Mouse (Mus musculus): ENCODE measurements around the gene Lpin3. TPM values are rescaled to one million over a fixed set of nuclear protein-coding genes. Genes with fewer than 3 reads are reported as not detected.

Lpin3 gene
- polyA plus RNA-seq, 1 experiment from 2014 or later = 4.5 TPM

DNA sequence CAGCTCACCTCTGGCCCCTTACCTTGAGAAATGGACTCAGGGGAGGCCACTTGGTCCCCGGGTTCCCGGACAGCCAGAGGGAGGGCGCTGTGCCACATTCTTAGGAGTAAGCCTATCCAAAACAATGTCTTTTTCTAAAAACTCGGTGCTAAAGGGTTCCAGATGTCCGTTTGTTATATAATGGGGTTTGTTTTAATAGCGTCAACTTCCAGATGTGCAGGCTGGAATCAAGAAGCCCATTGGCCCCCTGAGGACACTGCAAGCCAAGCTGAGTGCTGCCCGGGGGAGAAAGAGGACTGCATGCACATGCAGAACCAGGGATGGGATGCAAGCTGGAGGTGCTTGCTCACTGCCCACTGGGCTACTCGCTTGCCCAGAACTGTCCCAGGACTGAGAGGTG lies 51.9 kb downstream of the Lpin3 start:
- Histone ChIP-seq H3K4me1 (replicated peaks; ENCODE audit: control insufficient read depth, insufficient read depth, low read length) (peaks cover 5% of the 10 kb centered on the region; the same call in 1 of the 2 replicates), H3K36me3 (ENCODE audit: control insufficient read depth, insufficient read depth, low read length) (no peaks in the 10 kb centered on the region), H3K9ac (ENCODE audit: low read length) (no peak overlapping the region), H3K4me3 (ENCODE audit: low read depth, low read length) (no peak overlapping the region), H3K27ac (ENCODE audit: low read depth) (no peak overlapping the region), H3K9me3 (ENCODE audit: control insufficient read depth, low read length) (0 out of 2 replicates have a peak, but pooled peaks cover 3% of the 10 kb centered on the region), H3K4me2 (ENCODE audit: low read length) (no peak overlapping the region), H3K27me3 (replicated peaks; ENCODE audit: control insufficient read depth, insufficient read depth, low read length) (no peaks in the 10 kb centered on the region)
- WGBS = 47% methylated on average over 8 of the region's 8 CpGs
- DNase-seq (ENCODE audit: low spot score) = no peak
- no peak for ATAC-seq (replicated peaks; ENCODE audit: low FRiP score, low TSS enrichment, low read depth)

DNA sequence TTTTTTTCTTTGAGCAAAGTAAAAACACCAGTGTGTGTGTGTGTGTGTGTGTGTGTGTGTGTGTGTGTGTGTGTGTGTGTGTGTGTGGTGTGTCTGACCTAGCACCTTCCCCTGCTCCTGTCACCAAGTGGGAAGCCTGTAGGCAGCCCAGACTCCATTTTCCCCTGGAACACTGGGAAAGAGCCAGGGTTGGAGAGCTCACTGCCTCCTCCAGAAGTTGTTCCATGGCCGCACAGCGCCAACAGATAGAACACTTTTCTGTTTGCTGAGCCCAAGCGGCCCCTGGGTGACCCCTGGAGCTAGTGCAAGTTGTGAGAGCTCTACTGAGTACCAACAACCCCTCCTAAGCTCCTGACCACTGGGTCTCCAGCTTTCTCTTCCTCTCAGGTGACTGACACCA lies 52.5 kb downstream of the Lpin3 start:
- H3K27ac ChIP-seq (ENCODE audit: low read depth) = no peak overlapping the region
- 67% methylated on average over 3 of the region's 3 CpGs for WGBS

DNA sequence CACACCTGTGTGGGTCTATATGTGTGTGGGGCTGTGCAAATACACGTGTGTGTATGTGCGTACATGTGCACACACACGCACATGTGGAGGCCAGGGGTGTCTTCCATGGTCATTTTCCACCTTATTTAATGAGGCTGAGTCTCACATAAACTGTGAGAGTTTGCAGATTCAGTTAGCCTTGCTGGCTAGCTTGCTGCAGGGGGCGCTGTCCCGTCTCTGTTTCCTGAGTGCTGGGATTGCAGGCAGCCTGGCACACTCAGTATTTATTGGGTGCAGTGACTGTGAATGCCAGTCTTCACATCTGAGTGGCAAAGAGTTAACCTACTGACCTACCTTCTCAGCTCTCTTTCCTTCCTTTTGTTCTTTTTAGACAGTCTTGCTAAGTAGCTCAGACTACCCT lies 53.4 kb downstream of the Lpin3 start:
- Histone ChIP-seq H3K9me3 (ENCODE audit: control insufficient read depth, low read length) (0 out of 2 replicates have a peak, but pooled peaks cover 3% of the 10 kb centered on the region), H3K27ac (ENCODE audit: low read depth) (no peak overlapping the region), H3K4me1 (replicated peaks; ENCODE audit: control insufficient read depth, insufficient read depth, low read length) (peaks cover 5% of the 10 kb centered on the region; the same call in 1 of the 2 replicates), H3K9ac (ENCODE audit: low read length) (no peak overlapping the region), H3K4me2 (ENCODE audit: low read length) (no peak overlapping the region), H3K36me3 (ENCODE audit: control insufficient read depth, insufficient read depth, low read length) (no peaks in the 10 kb centered on the region), H3K27me3 (replicated peaks; ENCODE audit: control insufficient read depth, insufficient read depth, low read length) (no peaks in the 10 kb centered on the region), H3K4me3 (ENCODE audit: low read depth, low read length) (no peak overlapping the region)
- 60% methylated on average over 5 of the region's 5 CpGs for WGBS
- no peak for ATAC-seq (replicated peaks; ENCODE audit: low FRiP score, low TSS enrichment, low read depth)
- DNase-seq (ENCODE audit: low spot score) = no peak

More for the DNA sequence above, 52.5 kb downstream of the Lpin3 start:
- H3K4me1 ChIP-seq (replicated peaks; ENCODE audit: control insufficient read depth, insufficient read depth, low read length) = peaks cover 5% of the 10 kb centered on the region; the same call in 1 of the 2 replicates
- no peak overlapping the region for H3K4me3 ChIP-seq (ENCODE audit: low read depth, low read length)
- no peak overlapping the region for H3K9ac ChIP-seq (ENCODE audit: low read length)
- no peaks in the 10 kb centered on the region for H3K27me3 ChIP-seq (replicated peaks; ENCODE audit: control insufficient read depth, insufficient read depth, low read length)
- DNase-seq (ENCODE audit: low spot score) = no peak
- 0 out of 2 replicates have a peak, but pooled peaks cover 3% of the 10 kb centered on the region for H3K9me3 ChIP-seq (ENCODE audit: control insufficient read depth, low read length)
- H3K4me2 ChIP-seq (ENCODE audit: low read length) = no peak overlapping the region
- no peak for ATAC-seq (replicated peaks; ENCODE audit: low FRiP score, low TSS enrichment, low read depth)
- H3K36me3 ChIP-seq (ENCODE audit: control insufficient read depth, insufficient read depth, low read length) = no peaks in the 10 kb centered on the region

DNA sequence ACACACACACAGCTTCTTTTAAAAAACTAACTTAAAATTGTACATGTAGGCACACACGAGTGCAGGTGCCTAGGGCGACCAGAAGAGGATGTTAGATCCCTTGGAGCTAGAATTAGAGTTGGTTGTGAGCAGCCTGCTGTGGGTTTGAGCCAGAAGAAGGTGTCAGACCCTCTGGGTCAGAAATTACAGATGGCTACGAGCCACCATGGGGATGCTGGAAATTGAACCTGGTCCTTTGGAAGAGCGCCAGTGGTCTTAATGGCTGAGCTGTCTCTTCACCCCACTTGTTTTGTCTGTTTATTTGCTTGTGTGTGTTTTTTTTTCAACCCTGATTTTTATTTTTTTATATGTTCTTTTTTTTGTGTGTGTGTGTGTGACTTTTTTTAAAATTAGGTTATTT lies 54.0 kb downstream of the Lpin3 start:
- 87% methylated on average over 4 of the region's 4 CpGs for WGBS
- no peak overlapping the region for H3K4me3 ChIP-seq (ENCODE audit: low read depth, low read length)
- no peaks in the 10 kb centered on the region for H3K27me3 ChIP-seq (replicated peaks; ENCODE audit: control insufficient read depth, insufficient read depth, low read length)
- no peaks in the 10 kb centered on the region for H3K36me3 ChIP-seq (ENCODE audit: control insufficient read depth, insufficient read depth, low read length)
- DNase-seq (ENCODE audit: low spot score) = no peak
- H3K4me2 ChIP-seq (ENCODE audit: low read length) = no peak overlapping the region
- H3K9me3 ChIP-seq (ENCODE audit: control insufficient read depth, low read length) = 0 out of 2 replicates have a peak, but pooled peaks cover 3% of the 10 kb centered on the region
- no peak overlapping the region for H3K9ac ChIP-seq (ENCODE audit: low read length)
- peaks cover 5% of the 10 kb centered on the region; the same call in 1 of the 2 replicates for H3K4me1 ChIP-seq (replicated peaks; ENCODE audit: control insufficient read depth, insufficient read depth, low read length)
- no peak overlapping the region for H3K27ac ChIP-seq (ENCODE audit: low read depth)
- no peak for ATAC-seq (replicated peaks; ENCODE audit: low FRiP score, low TSS enrichment, low read depth)

DNA sequence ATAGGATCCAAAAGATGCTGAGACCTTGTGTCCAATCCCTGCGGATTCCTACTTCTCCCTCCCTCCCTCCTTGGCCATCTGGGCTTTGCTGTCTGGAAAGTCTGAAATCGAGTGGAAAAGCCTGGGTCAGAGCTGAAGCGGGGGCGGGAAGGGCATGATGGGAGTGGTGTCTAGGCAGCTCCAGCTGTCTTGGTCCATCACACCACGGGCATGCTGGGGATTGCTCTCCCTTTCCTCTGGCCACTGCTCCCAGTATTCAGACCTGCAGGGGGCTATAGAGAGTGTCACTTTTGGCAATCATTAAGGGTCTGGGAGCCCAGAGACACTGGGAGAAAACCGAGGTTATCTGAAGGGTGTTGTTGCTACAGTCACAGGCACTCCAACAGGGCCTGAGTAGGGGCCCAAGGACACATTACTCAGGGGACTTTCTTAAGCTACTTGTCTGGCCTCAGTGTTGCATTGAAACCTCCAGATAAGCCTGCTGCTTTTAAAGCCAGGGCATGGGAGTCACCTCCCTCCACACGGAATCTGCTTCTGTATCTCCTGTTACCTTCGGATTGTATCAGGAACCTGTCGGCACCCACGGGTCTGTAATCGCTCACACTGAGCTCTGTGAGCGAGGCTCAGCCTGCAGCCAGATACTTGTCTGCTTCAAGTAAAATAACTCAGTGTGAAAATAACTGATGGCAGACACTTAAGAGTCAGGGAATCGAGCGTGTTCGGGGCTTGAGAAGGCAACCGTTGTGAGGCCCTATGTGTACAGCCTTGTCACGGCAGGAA lies 60.6 kb downstream of the Lpin3 start:
- H3K27me3 ChIP-seq (replicated peaks; ENCODE audit: control insufficient read depth, insufficient read depth, low read length) = no peaks in the 10 kb centered on the region
- H3K9me3 ChIP-seq (ENCODE audit: control insufficient read depth, low read length) = no peaks in the 10 kb centered on the region
- H3K9ac ChIP-seq (ENCODE audit: low read length) = no peak overlapping the region
- peaks cover 19% of the 10 kb centered on the region; the same call in 1 of the 2 replicates for H3K4me1 ChIP-seq (replicated peaks; ENCODE audit: control insufficient read depth, insufficient read depth, low read length)
- peaks cover 3% of the 10 kb centered on the region; the same call in 1 of the 2 replicates for H3K36me3 ChIP-seq (ENCODE audit: control insufficient read depth, insufficient read depth, low read length)
- ATAC-seq (replicated peaks; ENCODE audit: low FRiP score, low TSS enrichment, low read depth) = no peak
- no peak overlapping the region for H3K4me2 ChIP-seq (ENCODE audit: low read length)
- 46% methylated on average over 17 of the region's 17 CpGs for WGBS
- DNase-seq (ENCODE audit: low spot score) = no peak
- H3K4me3 ChIP-seq (ENCODE audit: low read depth, low read length) = no peak overlapping the region
- H3K27ac ChIP-seq (ENCODE audit: low read depth) = no peak overlapping the region

DNA sequence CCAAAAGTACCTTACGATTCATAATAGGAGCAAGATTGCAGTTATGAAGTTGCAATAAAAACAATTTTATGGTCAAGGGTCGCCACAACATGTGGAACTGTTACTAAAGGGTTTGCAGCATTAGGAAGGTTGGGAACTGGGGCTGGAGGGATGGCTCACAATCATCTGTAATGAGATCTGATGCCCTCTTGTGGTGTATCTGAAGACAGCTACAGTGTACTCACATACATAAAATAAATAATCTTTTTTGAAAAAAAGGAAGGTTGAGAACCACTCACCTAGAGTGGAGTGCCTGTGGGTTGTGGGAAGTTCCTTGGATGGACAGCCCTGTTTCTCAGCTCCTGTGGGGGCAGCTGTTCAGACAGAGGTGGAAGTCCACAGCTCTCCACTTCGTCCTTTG lies 62.0 kb downstream of the Lpin3 start:
- DNase-seq (ENCODE audit: low spot score) (peak; percentile 51), ATAC-seq (replicated peaks; ENCODE audit: low FRiP score, low TSS enrichment, low read depth) (0 out of 2 replicates have a peak, but pooled peaks have one; percentile 6)
- no peak overlapping the region for H3K4me3 ChIP-seq (ENCODE audit: low read depth, low read length)
- H3K4me2 ChIP-seq (ENCODE audit: low read length) = no peak overlapping the region
- H3K36me3 ChIP-seq (ENCODE audit: control insufficient read depth, insufficient read depth, low read length) = peaks cover 7% of the 10 kb centered on the region; the same call in 1 of the 2 replicates
- no peaks in the 10 kb centered on the region for H3K9me3 ChIP-seq (ENCODE audit: control insufficient read depth, low read length)
- peaks cover 19% of the 10 kb centered on the region; the same call in 1 of the 2 replicates for H3K4me1 ChIP-seq (replicated peaks; ENCODE audit: control insufficient read depth, insufficient read depth, low read length)
- no peak overlapping the region for H3K9ac ChIP-seq (ENCODE audit: low read length)
- no peak overlapping the region for H3K27ac ChIP-seq (ENCODE audit: low read depth)
- H3K27me3 ChIP-seq (replicated peaks; ENCODE audit: control insufficient read depth, insufficient read depth, low read length) = no peaks in the 10 kb centered on the region
- 57% methylated on average over 3 of the region's 3 CpGs for WGBS

DNA sequence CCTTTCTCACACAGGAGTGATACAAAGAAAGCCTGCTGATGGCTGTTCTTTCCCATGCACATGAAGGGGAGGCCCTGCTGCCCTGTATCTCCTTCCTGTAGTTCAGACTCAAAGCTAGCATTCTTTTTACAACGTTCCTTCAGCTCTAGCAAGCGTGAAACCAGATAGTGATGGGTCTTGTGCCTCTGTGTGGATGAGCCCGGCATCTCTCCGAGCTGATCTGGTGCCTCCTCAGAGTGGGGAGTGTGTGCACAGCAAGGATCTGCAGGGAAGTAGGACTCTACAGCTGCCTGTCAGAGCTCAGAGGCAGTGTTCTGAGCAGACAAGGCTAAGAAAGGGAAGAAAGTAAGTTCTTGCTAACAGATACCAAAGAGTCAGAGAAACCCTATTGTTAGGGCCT lies 71.1 kb downstream of the Lpin3 start:
- Histone ChIP-seq H3K9me3 (ENCODE audit: control insufficient read depth, low read length) (no peaks in the 10 kb centered on the region), H3K36me3 (ENCODE audit: control insufficient read depth, insufficient read depth, low read length) (peaks cover 88% of the 10 kb centered on the region), H3K9ac (ENCODE audit: low read length) (no peak overlapping the region), H3K27me3 (replicated peaks; ENCODE audit: control insufficient read depth, insufficient read depth, low read length) (no peaks in the 10 kb centered on the region), H3K4me1 (replicated peaks; ENCODE audit: control insufficient read depth, insufficient read depth, low read length) (no peaks in the 10 kb centered on the region), H3K4me3 (ENCODE audit: low read depth, low read length) (no peak overlapping the region), H3K27ac (ENCODE audit: low read depth) (no peak overlapping the region), H3K4me2 (ENCODE audit: low read length) (no peak overlapping the region)
- DNase-seq (ENCODE audit: low spot score) (no peak), ATAC-seq (replicated peaks; ENCODE audit: low FRiP score, low TSS enrichment, low read depth) (no peak)
- WGBS = 79% methylated on average over 4 of the region's 4 CpGs

DNA sequence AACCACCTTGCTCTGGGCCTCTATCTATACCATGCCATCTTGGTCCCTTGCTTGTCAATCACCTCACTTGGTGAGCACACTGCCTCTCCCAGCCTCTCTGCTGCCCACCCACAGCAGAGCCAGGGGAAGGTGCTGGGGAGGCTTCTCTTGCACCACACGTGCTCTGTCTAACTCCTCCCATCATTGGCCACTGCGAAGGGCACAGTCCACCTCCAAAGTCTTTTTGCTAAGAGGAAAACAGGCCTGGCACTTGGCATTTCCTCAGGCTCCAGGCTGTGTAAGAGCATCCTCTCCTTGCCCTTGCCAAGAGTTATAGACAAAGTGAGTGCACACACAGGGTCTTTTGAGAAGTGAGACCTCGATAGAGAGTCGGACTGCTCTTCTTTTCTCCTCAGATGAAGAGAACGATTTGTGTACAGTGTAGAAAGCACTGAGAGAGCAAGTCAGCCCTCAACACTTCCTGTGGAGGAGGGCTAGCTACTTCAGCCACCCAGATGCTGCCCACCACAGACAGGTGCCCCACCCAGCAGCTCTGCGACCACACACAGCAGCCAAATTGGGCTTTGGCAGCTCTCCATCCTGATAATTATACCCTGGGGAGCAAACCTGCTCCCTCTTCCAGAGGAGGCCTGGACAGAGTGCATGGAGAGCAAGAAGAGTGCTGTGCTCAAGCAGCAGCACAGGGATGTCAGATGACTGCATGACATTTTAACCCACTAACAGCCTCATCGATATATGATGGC lies 72.8 kb downstream of the Lpin3 start:
- H3K4me3 ChIP-seq (ENCODE audit: low read depth, low read length) = no peak overlapping the region
- H3K27ac ChIP-seq (ENCODE audit: low read depth) = no peak overlapping the region
- 84% methylated on average over 7 of the region's 7 CpGs for WGBS
- no peak for ATAC-seq (replicated peaks; ENCODE audit: low FRiP score, low TSS enrichment, low read depth)
- DNase-seq (ENCODE audit: low spot score) = no peak
- no peaks in the 10 kb centered on the region for H3K27me3 ChIP-seq (replicated peaks; ENCODE audit: control insufficient read depth, insufficient read depth, low read length)
- H3K4me1 ChIP-seq (replicated peaks; ENCODE audit: control insufficient read depth, insufficient read depth, low read length) = no peaks in the 10 kb centered on the region
- no peak overlapping the region for H3K9ac ChIP-seq (ENCODE audit: low read length)
- peaks cover 89% of the 10 kb centered on the region for H3K36me3 ChIP-seq (ENCODE audit: control insufficient read depth, insufficient read depth, low read length)
- no peak overlapping the region for H3K4me2 ChIP-seq (ENCODE audit: low read length)
- no peaks in the 10 kb centered on the region for H3K9me3 ChIP-seq (ENCODE audit: control insufficient read depth, low read length)
